Mouse (Mus musculus) frontal cortex, adult (tissue): ENCODE measurements around the gene Sh3pxd2a.
A peak's percentile ranks its signal among the peaks of the same experiment; 100 is the strongest.

Source experiments
- ATAC-seq: cut with Nextera tagmentation; 2 replicates; pipeline ENCODE4 v1.9.2; 2017; ENCODE audit warnings: mild to moderate bottlenecking, moderate library complexity, mixed read lengths; ENCODE audit not compliant: low TSS enrichment

Sh3pxd2a gene

GRCm38 (mm10) chr19:47280894-47281293 lies 183.3 kb downstream of the Sh3pxd2a start:
- ATAC-seq = peak; percentile 24; the same call in 1 of the 2 replicates

- ATAC-seq = peak; percentile 66
Measured at GRCm38 (mm10) chr19:47279788-47280532, 184.2 kb downstream of the Sh3pxd2a start.

GRCm38 (mm10) chr19:47279372-47279771 lies 184.8 kb downstream of the Sh3pxd2a start:
- ATAC-seq = no peak

DNA sequence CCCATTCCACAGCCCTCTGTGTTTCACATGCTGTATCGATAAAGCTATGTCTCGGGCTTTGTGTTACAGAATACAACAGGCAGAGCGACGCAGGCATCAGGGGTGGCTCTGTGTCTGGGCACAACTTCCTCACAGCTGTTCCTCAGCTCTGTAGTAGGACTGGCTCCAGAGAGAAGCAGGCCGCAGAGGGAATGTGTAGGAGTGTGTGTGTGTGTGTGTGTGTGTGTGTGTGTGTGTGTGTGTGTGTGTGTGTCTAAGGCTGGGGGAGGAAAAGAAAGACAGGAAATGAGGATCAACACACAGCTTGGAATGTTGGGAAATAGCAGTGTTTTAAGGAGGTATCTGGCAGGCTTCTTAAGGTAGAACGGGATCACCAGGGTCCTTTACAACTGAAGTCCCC lies 187.5 kb downstream of the Sh3pxd2a start:
- peak; percentile 58 for ATAC-seq

DNA sequence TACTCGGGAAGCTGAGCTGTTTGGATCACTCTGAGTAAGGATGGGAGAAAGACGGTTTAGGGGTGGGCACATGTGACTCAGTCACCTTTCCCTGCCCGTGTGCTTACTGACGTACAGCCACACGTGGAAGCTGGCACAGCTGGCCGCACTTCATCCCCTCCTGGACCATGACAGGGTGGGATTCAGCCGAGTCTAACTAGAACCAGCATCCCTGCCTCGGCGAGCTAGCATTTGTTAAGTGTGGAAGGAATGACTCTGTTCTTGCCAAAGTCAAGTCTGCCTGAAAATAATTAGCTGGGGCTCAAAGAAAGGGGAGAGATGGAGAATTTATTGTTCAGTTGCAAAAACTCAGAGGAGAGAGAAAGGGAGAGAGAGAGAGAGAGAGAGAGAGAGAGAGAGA lies 193.7 kb downstream of the Sh3pxd2a start:
- ATAC-seq = no peak

DNA sequence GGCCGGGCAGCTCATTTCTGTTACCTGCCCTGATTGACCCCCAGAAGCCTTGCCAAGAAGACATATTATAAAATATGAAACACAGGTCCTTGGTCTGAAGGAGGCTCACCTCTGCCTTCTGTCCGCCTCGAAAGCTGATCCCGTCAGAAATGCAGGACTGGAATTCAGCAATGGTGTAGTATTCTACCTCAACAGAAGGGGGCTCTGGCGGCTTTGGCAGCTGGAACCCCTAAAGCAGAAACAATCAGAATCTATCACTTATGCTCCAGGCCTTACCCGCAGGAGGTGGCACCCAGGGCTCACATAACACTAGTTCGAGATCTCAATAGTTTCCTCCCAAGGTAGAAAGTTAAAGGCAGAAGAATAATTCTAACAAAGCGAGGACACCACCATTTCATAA lies 194.5 kb downstream of the Sh3pxd2a start:
- ATAC-seq = 0 out of 2 replicates have a peak, but pooled peaks have one; percentile 38

DNA sequence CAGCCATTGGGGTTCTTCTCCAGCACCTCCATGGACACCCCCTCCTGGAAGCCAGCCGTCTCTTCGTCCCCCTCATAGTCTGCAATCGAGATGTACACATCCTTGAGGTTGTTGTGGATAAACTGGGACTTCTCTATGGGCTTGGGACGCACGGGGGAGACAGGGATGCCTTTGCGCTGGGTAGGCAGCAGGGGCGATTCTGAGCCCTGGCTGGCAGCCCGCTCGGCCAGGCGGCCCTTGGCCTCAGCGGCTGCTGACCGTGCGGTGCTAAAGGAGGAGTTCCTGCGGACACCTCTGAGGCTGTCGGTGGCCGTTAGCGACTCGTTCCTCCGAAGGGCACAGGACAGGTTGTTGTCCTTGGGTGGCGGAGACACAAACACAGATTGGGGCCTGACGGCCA lies 197.1 kb downstream of the Sh3pxd2a start:
- ATAC-seq = no peak

GRCm38 (mm10) chr19:47266070-47266801 lies 198.0 kb downstream of the Sh3pxd2a start:
- ATAC-seq = no peak

DNA sequence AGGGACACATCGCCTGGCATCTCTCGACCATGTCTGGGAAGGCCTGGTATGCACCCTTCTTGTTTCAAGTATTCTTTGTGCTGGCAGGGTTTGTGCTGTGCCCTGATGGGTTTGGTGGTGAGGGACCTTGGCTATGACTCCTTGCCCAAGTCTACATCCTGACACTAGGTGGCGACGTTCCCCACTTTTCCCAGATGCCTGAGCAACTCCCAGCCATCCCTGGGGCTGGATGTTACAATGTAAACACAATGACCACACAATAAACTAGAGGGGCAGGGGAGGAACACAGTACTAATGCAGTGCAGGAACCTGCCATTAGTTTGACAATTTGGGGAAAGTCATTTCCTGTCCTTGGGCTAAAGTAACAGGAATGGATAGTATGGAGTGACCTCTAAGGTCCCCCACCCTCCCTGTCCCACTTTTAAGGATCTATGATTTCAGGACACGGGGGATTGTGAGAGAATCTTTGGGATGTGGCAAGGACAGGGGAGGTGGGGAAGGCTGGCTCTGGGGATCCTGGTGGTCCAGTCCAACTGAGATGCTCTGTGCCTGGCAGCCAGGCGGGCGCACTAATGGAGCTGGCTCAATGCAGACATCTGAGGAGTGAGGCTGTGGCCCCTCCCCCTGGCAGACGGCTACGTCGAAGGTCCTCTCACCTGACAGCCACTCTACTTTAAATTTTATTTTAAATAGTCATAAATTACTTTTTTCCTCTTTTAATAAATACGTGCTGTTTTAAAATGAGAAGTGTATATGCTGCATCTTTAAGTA lies 199.7 kb downstream of the Sh3pxd2a start:
- peak; percentile 55 for ATAC-seq

DNA sequence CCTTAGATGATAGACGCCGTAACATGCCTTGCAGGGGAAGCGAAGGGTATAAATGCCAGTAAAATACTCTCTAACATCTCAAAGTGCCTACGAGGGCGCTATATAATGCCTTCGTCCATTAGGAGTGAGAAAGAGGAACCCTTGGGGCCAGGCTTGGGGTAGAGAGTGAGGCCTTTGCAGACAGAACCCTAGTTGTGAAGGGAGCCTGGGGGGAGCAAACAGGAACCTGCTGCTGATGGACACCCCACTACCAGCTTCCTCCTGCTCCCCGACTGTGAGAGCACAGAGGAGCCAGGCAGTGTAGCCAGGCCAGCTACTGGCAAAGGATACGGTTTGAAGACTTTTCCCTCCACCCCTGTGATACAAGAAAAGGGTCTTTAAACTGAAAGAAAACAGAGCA lies 200.6 kb downstream of the Sh3pxd2a start:
- no peak for ATAC-seq

- ATAC-seq = peak; percentile 76
Measured at GRCm38 (mm10) chr19:47261196-47261595, 203.0 kb downstream of the Sh3pxd2a start.

DNA sequence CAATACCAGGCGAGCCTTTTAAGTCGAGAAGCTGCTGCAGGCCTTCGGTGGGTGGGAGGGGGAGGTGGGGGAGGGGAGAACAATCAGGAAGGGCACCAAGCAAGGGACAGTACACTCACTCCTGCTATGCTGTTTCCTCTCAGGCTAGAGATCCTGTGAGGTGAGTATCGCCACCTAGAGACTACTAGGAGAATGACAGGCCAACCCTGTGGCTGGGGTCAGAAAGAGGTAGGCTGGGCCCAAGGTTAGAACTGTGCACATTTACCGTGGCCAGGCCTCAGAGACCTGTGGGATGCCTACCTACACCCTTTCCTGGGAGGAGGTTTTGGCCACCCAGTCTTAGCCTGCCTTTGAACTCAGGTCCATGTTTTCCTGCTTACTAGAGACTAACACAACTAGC lies 204.6 kb downstream of the Sh3pxd2a start:
- ATAC-seq = no peak

GRCm38 (mm10) chr19:47255919-47256318 lies 208.3 kb downstream of the Sh3pxd2a start:
- ATAC-seq = no peak

DNA sequence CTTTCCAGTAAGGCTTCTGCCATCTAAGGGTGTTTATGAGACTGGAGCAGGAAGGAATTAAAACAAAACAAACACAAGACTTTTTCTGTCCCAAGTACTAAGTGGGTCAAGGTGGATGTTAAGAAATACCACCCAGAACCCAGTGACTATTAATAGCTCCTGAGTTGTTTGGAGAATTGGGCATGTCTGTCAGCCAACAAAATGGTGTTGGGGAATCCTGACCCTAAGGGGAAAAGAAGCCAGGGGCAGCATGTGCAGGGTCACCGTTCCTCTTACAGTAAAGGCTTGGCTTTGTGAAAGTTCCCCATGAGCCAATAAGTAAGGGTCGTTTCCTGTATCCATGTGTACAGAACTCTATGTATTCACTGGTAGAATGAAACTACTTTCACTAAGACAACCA lies 209.2 kb downstream of the Sh3pxd2a start:
- no peak for ATAC-seq

GRCm38 (mm10) chr19:47253053-47253628 lies 211.1 kb downstream of the Sh3pxd2a start:
- peak; percentile 38 for ATAC-seq

DNA sequence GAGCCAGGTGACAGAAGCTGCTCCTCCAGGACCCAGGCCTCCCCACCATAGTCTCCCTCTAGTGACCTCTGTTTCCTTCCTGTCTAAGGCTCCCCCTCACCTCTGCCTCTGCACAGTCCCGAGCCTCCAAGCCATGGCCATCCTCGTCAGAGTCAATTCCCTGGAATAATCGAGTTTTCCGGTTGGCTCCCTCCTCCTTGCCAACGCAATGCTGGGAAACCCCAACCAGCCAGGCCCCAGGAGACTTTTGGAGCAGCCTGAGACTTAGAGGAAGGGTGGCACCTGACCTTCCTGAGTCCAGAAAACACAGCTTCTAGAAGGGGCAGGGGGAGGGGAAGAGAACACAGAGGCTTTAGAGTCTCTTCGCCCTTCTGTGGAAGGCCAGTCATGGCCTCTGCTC lies 213.3 kb downstream of the Sh3pxd2a start:
- no peak for ATAC-seq

- peak; percentile 43; the same call in 1 of the 2 replicates for ATAC-seq
Measured at GRCm38 (mm10) chr19:47248906-47249568, 215.2 kb downstream of the Sh3pxd2a start.

DNA sequence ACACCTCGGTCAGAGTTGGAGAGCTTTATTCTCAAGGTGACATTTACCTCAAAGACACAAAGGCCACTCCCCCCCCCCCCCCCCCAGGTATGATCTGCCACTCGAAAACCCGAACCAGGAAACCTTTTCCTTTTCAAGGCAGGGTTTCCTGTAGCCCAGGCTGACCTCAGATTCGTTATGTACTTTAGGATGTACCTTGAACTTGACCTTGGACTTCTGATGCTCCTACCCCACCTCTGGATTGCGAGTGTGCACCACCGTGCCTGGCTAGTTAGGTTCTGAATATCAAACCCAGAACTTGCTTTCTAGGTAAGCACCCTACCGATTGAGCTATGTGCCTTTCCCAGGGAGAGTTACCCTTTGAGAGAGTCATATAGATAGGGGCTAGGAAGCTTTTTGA lies 215.9 kb downstream of the Sh3pxd2a start:
- no peak for ATAC-seq

- no peak for ATAC-seq
Measured at GRCm38 (mm10) chr19:47247791-47248190, 216.4 kb downstream of the Sh3pxd2a start.

- ATAC-seq = no peak
Measured at GRCm38 (mm10) chr19:47245512-47245911, 218.7 kb downstream of the Sh3pxd2a start.

DNA sequence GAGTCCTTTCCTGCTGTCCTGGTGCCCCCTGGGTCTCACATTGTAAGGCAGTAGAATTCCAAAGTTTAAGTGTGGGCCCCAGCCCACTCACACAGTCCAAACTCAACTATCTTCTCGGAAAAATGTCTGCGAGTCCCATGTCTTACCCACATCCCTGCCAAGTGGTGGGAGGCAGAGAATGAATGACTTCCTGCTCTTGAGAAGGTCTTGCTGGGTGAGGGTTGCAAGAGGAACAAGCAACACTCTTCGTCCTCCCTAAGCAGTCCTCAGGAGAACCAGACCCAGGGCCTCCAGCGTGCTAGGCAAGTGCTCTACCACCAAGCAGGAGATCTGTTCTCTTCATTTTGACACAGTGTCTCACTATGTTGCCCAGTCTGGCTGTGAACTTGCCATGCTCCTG lies 222.0 kb downstream of the Sh3pxd2a start:
- ATAC-seq = peak; percentile 33; the same call in 1 of the 2 replicates
